8 mouse cellular contexts compared by ENCODE assay signal in the genomic region with DNA sequence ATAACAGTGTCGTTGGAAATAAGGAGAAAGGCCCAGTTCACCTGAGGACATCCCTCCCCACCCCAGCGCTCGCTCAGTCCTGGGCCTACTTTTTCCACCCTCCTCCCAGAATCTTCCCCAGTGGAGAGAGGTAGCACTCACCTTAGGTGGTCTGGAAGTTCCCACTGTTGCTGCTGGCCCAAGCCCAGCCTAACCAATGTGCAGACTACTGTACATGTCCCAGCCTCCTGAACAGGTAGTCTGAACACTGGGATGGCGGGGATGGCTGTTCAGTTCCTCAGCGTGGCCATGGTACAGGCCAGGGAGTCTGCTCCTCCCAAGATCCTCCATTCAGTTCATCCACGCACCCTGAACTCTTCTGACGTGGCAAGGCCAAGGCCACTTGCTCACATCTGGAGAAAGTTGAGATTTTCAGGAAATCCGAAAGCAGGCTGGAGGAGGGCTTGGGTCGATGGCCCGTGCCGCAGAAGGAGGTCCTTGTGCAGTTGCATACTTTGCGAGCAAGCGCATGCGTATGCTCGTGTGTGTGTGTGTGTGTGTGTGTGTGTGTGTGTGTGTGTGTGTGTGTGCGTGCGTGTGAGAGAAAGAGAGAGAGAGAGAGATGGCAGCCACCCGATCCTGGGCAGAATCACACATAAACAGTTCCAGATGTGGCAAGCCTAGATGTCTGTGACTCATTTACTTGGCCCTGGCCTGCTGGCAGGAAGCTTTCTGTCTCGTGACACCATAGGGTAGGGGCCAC. TPM values are rescaled to one million over a fixed set of nuclear protein-coding genes. Genes with fewer than 3 reads are reported as not detected.
DNase-seq lines count a peak whose midpoint lies in the region; ATAC-seq and TF ChIP-seq lines count a peak whose summit lies in the region.
"Had no signal": no experiment of that assay in that cellular context is flagged by ENCODE, and none has a peak within 500 bp of the region (broad histone marks: within the 10 kb centered on the region; RNA-seq: fewer than 3 reads in every experiment).

No protein-coding gene starts in this region.

- no peak overlapping the region for H3K4me2 ChIP-seq in heart, postnatal 0 days (ENCODE audit: low read depth, low read length)
- no peak overlapping the region for H3K4me2 ChIP-seq in kidney, embryonic 15.5 days

- no peak for TF ChIP-seq POLR2A in small intestine, adult 2 months (IDR thresholded peaks at IDR 0.05; ENCODE audit: low read depth, low read length)

- ATAC-seq in heart, postnatal 0 days (ENCODE audit: insufficient read depth, low read depth): no peak; the same call in 1 of the 2 replicates
- ATAC-seq in kidney, embryonic 15.5 days (replicated peaks; ENCODE audit: low FRiP score): no peak

- TF ChIP-seq EP300 in heart, postnatal 0 days (IDR thresholded peaks at IDR 0.05; ENCODE audit: low read depth): no peak

- peaks cover 66% of the 10 kb centered on the region for H3K36me3 ChIP-seq in heart, postnatal 0 days (replicated peaks; ENCODE audit: control insufficient read depth, insufficient read depth, low read length)
- H3K36me3 ChIP-seq in small intestine, adult 2 months (ENCODE audit: control insufficient read depth, insufficient read depth, low read length): peaks cover 54% of the 10 kb centered on the region
- H3K36me3 ChIP-seq in kidney, embryonic 15.5 days: peaks cover 67% of the 10 kb centered on the region

- no peak for TF ChIP-seq CTCF in heart, postnatal 0 days (IDR thresholded peaks at IDR 0.05; ENCODE audit: low read depth)
- TF ChIP-seq CTCF in small intestine, adult 2 months (IDR thresholded peaks at IDR 0.05; ENCODE audit: extremely low read depth, insufficient read length, insufficient replicate concordance, low read depth, low read length): no peak

- no peaks in the 10 kb centered on the region for H3K4me1 ChIP-seq in heart, postnatal 0 days (ENCODE audit: control insufficient read depth, insufficient read depth)
- H3K4me1 ChIP-seq in small intestine, adult 2 months (ENCODE audit: control insufficient read depth, insufficient read depth, insufficient read length, low read length): no peaks in the 10 kb centered on the region
- peaks cover 9% of the 10 kb centered on the region; the same call in 1 of the 2 replicates for H3K4me1 ChIP-seq in kidney, embryonic 15.5 days

- H3K27me3 ChIP-seq in heart, postnatal 0 days (ENCODE audit: control insufficient read depth, insufficient read depth, low read length): no peaks in the 10 kb centered on the region
- no peaks in the 10 kb centered on the region for H3K27me3 ChIP-seq in small intestine, adult 2 months (ENCODE audit: control insufficient read depth, insufficient read depth, low read length)
- no peaks in the 10 kb centered on the region for H3K27me3 ChIP-seq in kidney, embryonic 15.5 days

- H3K9ac ChIP-seq in heart, postnatal 0 days (replicated peaks; ENCODE audit: low read depth, low read length): no peak overlapping the region
- H3K9ac ChIP-seq in kidney, embryonic 15.5 days: no peak overlapping the region; the same call in 1 of the 2 replicates

- DNase-seq in ovary, adult 18-20 months (ENCODE audit: low spot score): peak; percentile 34
- no peak for DNase-seq in ovary, postnatal 14 days (ENCODE audit: low spot score)
- DNase-seq in embryo, embryonic 9.5 days (ENCODE audit: extremely low spot score): peak; percentile 52
- no peak for DNase-seq in heart, postnatal 0 days (ENCODE audit: low spot score)
- no peak for DNase-seq in thymus, postnatal 4 days

- 81% methylated on average over 19 of the region's 19 CpGs for WGBS in heart, postnatal 0 days
- WGBS in small intestine, adult 2 months: 84% methylated on average over 19 of the region's 19 CpGs
- WGBS in kidney, embryonic 15.5 days: 57% methylated on average over 18 of the region's 19 CpGs

- H3K4me3 ChIP-seq in heart, postnatal 0 days (ENCODE audit: low read depth, low read length): no peak overlapping the region
- H3K4me3 ChIP-seq in small intestine, adult 2 months (ENCODE audit: low read depth, low read length): no peak overlapping the region
- H3K4me3 ChIP-seq in kidney, embryonic 15.5 days (replicated peaks): no peak overlapping the region

- 0 out of 2 replicates have a peak overlapping the region, but pooled peaks have one; percentile 17 for H3K27ac ChIP-seq in heart, postnatal 0 days (ENCODE audit: low read depth)
- peak overlapping the region; percentile 5; the same call in 1 of the 2 replicates for H3K27ac ChIP-seq in small intestine, adult 2 months (ENCODE audit: insufficient read depth, low read depth, low read length)
- H3K27ac ChIP-seq in kidney, embryonic 15.5 days: no peak overlapping the region; the same call in 1 of the 2 replicates
- H3K27ac ChIP-seq: macrophage had no signal

- no peaks in the 10 kb centered on the region for H3K9me3 ChIP-seq in heart, postnatal 0 days (replicated peaks; ENCODE audit: control insufficient read depth, low read length)
- H3K9me3 ChIP-seq in kidney, embryonic 15.5 days (replicated peaks): no peaks in the 10 kb centered on the region

RNA-seq across cellular contexts. Expression of gene Tmed1, which starts 13.6 kb away (rescaled TPM):
- 70.5 and 99.3 TPM in 2 replicates for total RNA-seq in heart, postnatal 0 days (2014; rRNA removed; ENCODE audit: low replicate concordance)
- polyA plus RNA-seq in heart, postnatal 0 days (2015; fragmentation: Nextera tagmentation; extraction: Ambion mirVana): 83.7 and 89.1 TPM in 2 replicates
- 7.5 and 10.8 TPM in 2 replicates for polyA plus RNA-seq in small intestine, adult 2 months (2012; rRNA removed)
- polyA plus RNA-seq in kidney, embryonic 15.5 days (2015; fragmentation: Nextera tagmentation; extraction: Ambion mirVana): 133 and 138 TPM in 2 replicates

RNA-seq across cellular contexts. Expression of gene AB124611, which starts 29.5 kb away (rescaled TPM):
- 0.15 and 3.3 TPM in 2 replicates for total RNA-seq in heart, postnatal 0 days (2014; rRNA removed; ENCODE audit: low replicate concordance)
- polyA plus RNA-seq in heart, postnatal 0 days (2015; fragmentation: Nextera tagmentation; extraction: Ambion mirVana): 1.00 and 1.6 TPM in 2 replicates
- 1.2 and 1.4 TPM in 2 replicates for polyA plus RNA-seq in small intestine, adult 2 months (2012; rRNA removed)
- polyA plus RNA-seq in kidney, embryonic 15.5 days (2015; fragmentation: Nextera tagmentation; extraction: Ambion mirVana): 2.9 and 5.2 TPM in 2 replicates

RNA-seq across cellular contexts. Expression of gene Carm1, which starts 50.2 kb away (rescaled TPM):
- total RNA-seq in heart, postnatal 0 days (2014; rRNA removed; ENCODE audit: low replicate concordance): 49.5 and 78.3 TPM in 2 replicates
- 11.3 and 12.7 TPM in 2 replicates for polyA plus RNA-seq in heart, postnatal 0 days (2015; fragmentation: Nextera tagmentation; extraction: Ambion mirVana)
- polyA plus RNA-seq in small intestine, adult 2 months (2012; rRNA removed): 31.7 and 63.4 TPM in 2 replicates
- 44.1 and 50.2 TPM in 2 replicates for polyA plus RNA-seq in kidney, embryonic 15.5 days (2015; fragmentation: Nextera tagmentation; extraction: Ambion mirVana)

Comparison
In these comparisons a context has a peak if more than half of its experiments do, and no peak if none do; other contexts are left out.
1. DNase-seq: peak in ovary, adult 18-20 months (single experiment) and embryo, embryonic 9.5 days (single experiment); none in ovary, postnatal 14 days (single experiment), heart, postnatal 0 days (single experiment) and thymus, postnatal 4 days (single experiment).